Mouse (Mus musculus): Measurements from ENCODE around the gene Ptprm. TPM values are rescaled to one million over a fixed set of nuclear protein-coding genes. Genes with fewer than 3 reads are reported as not detected.

The Ptprm gene
- polyA plus RNA-seq, 1 experiment from 2014 or later: 1.0 TPM

GRCm38 (mm10) chr17:66891916-66892315 is 462.3 kb downstream of the Ptprm start:
- H3K36me3 ChIP-seq: no peaks in the 10 kb centered on the region
- H3K4me2 ChIP-seq: no peak overlapping the region
- H3K9me3 ChIP-seq (replicated peaks): no peaks in the 10 kb centered on the region
- DNase-seq (no peak), ATAC-seq (ENCODE audit: low read depth) (no peak)
- no peaks in the 10 kb centered on the region for H3K4me1 ChIP-seq (replicated peaks)
- no peaks in the 10 kb centered on the region for H3K27me3 ChIP-seq
- no peak overlapping the region for H3K4me3 ChIP-seq (replicated peaks)
- WGBS (ENCODE audit: insufficient replicate concordance): 78% methylated on average over 6 of the region's 6 CpGs
- no peak overlapping the region for H3K27ac ChIP-seq
- H3K9ac ChIP-seq: no peak overlapping the region

DNA sequence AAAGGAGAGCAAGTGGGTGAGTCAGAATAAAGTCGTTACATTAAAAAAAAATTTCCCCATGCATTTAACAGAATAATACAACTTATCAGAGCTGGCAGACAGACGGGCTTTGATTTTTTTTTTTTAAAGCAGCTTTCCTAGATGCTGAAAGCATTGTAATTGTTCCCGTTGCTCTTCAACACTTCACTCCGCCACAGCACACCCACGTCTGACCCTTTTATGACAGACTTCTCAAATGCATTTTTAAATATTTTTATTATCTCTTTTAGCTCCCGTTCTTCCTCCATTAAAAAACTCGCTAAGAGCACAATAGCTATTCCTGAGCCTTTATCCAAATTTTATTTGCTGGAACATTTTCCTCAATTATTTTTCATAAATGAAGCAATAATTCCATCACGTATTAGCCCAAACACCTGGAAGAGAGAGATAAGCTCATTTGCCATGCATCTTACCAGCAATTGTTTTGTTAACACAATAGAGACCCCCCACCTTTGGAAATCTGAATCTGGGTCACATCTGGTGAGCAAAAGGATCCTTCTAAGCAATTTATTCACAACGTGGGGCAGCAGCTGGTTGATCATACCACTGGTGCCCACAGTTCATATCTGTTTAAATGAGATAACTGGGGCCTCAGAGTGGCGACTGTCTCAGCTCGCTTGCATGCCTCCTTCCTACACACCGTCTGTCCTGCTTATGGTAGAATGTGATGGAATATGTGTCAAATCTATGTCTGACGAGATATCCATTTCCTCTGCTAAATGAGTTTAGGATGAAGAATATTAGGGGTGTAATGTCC is 463.0 kb downstream of the Ptprm start:
- no peaks in the 10 kb centered on the region for H3K9me3 ChIP-seq (replicated peaks)
- H3K4me3 ChIP-seq (replicated peaks): no peak overlapping the region
- H3K4me2 ChIP-seq: no peak overlapping the region
- H3K4me1 ChIP-seq (replicated peaks): no peaks in the 10 kb centered on the region
- no peak overlapping the region for H3K27ac ChIP-seq
- no peak for DNase-seq
- H3K36me3 ChIP-seq: no peaks in the 10 kb centered on the region
- no peak for ATAC-seq (ENCODE audit: low read depth)
- WGBS (ENCODE audit: insufficient replicate concordance): 59% methylated on average over 13 of the region's 13 CpGs
- H3K9ac ChIP-seq: no peak overlapping the region
- H3K27me3 ChIP-seq: no peaks in the 10 kb centered on the region

- no peak for ATAC-seq (ENCODE audit: low read depth)
- Histone ChIP-seq H3K4me2 (no peak overlapping the region), H3K27ac (no peak overlapping the region), H3K4me1 (replicated peaks) (no peaks in the 10 kb centered on the region), H3K36me3 (no peaks in the 10 kb centered on the region), H3K4me3 (replicated peaks) (no peak overlapping the region), H3K27me3 (no peaks in the 10 kb centered on the region), H3K9ac (no peak overlapping the region), H3K9me3 (replicated peaks) (no peaks in the 10 kb centered on the region)
- DNase-seq: no peak
- 49% methylated on average over 2 of the region's 2 CpGs for WGBS (ENCODE audit: insufficient replicate concordance)
These were observed 472.0 kb downstream of the Ptprm start for GRCm38 (mm10) chr17:66882304-66882703.

DNA sequence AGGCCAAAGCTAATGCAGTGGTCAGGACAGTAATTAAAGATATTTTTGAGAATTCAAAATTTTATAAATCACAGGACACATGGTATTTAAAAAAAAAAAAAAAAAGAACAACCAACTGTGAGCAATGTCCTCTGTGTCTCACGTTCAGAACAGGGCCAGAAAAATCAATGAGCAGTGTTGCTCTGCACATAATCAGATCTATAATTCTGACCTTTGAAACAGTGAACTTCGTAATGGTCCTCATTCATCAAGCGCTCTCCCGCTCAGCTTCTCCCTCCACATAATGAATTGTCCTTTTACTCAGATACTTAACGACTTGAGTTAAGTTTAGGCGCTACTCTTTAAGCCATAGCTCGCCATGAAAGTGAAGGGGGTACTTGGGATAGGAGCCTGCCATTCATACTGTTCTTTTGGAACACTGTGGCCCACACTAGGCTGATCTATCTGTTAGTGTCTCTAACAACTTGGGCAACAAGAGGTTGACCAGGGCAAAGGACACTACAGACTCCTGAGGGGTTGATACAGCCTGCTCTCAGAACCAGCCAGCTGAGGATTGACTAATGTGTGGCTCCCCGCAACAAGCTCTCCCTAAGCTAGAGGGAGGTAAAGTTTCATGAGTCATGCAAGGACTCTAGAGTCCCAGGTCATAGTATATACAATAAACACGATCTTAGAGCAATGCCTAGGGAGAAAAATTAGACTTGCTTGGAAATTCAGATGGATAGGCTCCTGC is 473.1 kb downstream of the Ptprm start:
- ATAC-seq (ENCODE audit: low read depth) (peak; percentile 82), DNase-seq (no peak)
- peak overlapping the region; percentile 8; the same call in 1 of the 2 replicates for H3K27ac ChIP-seq
- no peaks in the 10 kb centered on the region for H3K27me3 ChIP-seq
- no peak overlapping the region for H3K4me2 ChIP-seq
- H3K36me3 ChIP-seq: no peaks in the 10 kb centered on the region
- WGBS (ENCODE audit: insufficient replicate concordance): 56% methylated on average over 9 of the region's 9 CpGs
- no peak overlapping the region for H3K4me3 ChIP-seq (replicated peaks)
- H3K9me3 ChIP-seq (replicated peaks): no peaks in the 10 kb centered on the region
- no peak overlapping the region for H3K9ac ChIP-seq
- H3K4me1 ChIP-seq (replicated peaks): no peaks in the 10 kb centered on the region

- no peak overlapping the region for H3K9ac ChIP-seq
These were observed 475.1 kb downstream of the Ptprm start for GRCm38 (mm10) chr17:66879151-66879550.

GRCm38 (mm10) chr17:66877582-66877981 is 476.7 kb downstream of the Ptprm start:
- Histone ChIP-seq H3K27ac (no peak overlapping the region), H3K4me1 (replicated peaks) (no peaks in the 10 kb centered on the region), H3K36me3 (no peaks in the 10 kb centered on the region), H3K9ac (no peak overlapping the region), H3K9me3 (replicated peaks) (no peaks in the 10 kb centered on the region), H3K4me3 (replicated peaks) (no peak overlapping the region), H3K4me2 (no peak overlapping the region), H3K27me3 (no peaks in the 10 kb centered on the region)
- no peak for ATAC-seq (ENCODE audit: low read depth)
- DNase-seq: no peak
- 54% methylated on average over 6 of the region's 6 CpGs for WGBS (ENCODE audit: insufficient replicate concordance)

More at GRCm38 (mm10) chr17:66879151-66879550, 475.1 kb downstream of the Ptprm start:
- DNase-seq (no peak), ATAC-seq (ENCODE audit: low read depth) (no peak)
- Histone ChIP-seq H3K4me1 (replicated peaks) (no peaks in the 10 kb centered on the region), H3K9me3 (replicated peaks) (no peaks in the 10 kb centered on the region), H3K4me3 (replicated peaks) (no peak overlapping the region), H3K27ac (no peak overlapping the region), H3K4me2 (no peak overlapping the region), H3K27me3 (no peaks in the 10 kb centered on the region), H3K36me3 (no peaks in the 10 kb centered on the region)
- whole genome bisulfite sequencing (ENCODE audit: insufficient replicate concordance): 45% methylated on average over 2 of the region's 2 CpGs

DNA sequence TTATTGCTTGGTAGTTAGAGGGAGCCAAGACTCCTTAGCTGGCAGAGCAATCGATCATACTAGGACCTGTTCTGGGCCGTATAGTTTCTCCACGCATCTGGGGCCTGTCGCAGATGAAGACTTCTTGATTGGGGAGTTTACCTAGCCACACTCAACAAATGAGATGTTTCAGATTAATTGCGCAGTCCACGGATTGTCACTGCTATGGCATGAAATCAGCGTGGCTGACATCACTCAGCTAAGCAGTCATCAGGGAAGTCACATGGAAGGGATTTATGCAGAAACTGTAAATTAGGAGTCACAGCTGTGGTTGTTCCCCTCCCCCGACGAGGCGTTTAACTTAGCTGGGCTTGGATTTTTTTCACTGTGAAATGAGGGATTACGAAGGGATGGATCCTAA is 479.4 kb downstream of the Ptprm start:
- DNase-seq (no peak), ATAC-seq (ENCODE audit: low read depth) (no peak)
- Histone ChIP-seq H3K9ac (no peak overlapping the region), H3K36me3 (no peaks in the 10 kb centered on the region), H3K4me1 (replicated peaks) (no peaks in the 10 kb centered on the region), H3K4me2 (no peak overlapping the region), H3K4me3 (replicated peaks) (no peak overlapping the region), H3K27me3 (no peaks in the 10 kb centered on the region), H3K9me3 (replicated peaks) (no peaks in the 10 kb centered on the region), H3K27ac (no peak overlapping the region)
- 78% methylated on average over 11 of the region's 11 CpGs for WGBS (ENCODE audit: insufficient replicate concordance)

DNA sequence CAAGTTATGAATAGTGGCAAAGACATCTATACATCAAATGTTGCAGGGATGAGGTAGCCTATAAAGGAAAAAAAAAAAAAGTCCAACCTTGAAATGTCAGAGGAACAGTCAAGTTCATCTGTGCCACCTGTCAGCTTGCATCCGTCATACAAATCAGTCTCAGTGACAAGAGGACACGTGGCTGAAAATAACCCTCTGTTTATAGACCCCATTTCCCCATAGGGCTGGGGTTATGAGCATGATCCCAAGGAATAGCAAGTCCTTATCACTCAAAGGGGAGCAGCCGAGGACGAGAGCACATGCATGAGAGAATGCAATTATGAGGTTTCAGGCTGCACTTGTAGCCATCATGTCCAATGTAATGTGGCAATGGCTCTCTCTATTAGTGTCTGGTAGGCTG is 482.9 kb downstream of the Ptprm start:
- Histone ChIP-seq H3K9ac (no peak overlapping the region), H3K27me3 (no peaks in the 10 kb centered on the region), H3K9me3 (replicated peaks) (no peaks in the 10 kb centered on the region), H3K4me2 (no peak overlapping the region), H3K27ac (no peak overlapping the region), H3K4me3 (replicated peaks) (no peak overlapping the region), H3K4me1 (replicated peaks) (no peaks in the 10 kb centered on the region), H3K36me3 (no peaks in the 10 kb centered on the region)
- no peak for DNase-seq
- ATAC-seq (ENCODE audit: low read depth): no peak
- WGBS (ENCODE audit: insufficient replicate concordance): 55% methylated on average over 4 of the region's 4 CpGs

DNA sequence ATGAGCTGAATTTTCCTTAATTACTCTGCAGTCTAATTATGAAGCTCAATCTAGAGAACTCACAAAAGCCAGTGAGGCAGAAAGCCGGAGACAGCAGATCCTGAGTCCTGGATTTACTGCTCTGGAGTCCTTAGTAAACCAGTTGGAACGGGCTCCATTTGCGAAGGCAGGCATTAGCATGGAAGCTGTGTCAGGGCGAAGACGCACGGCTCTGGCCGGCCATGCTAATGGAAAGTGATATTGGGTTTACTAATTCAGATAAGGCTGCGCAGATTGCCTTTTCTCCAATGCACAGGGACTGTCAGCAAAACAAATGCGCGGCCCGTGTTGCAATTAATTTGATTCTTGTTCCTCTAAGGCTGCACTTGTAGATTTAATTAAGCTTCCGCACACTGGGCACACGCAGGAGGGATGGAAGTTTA is 484.7 kb downstream of the Ptprm start:
- WGBS (ENCODE audit: insufficient replicate concordance): 79% methylated on average over 13 of the region's 13 CpGs

DNA sequence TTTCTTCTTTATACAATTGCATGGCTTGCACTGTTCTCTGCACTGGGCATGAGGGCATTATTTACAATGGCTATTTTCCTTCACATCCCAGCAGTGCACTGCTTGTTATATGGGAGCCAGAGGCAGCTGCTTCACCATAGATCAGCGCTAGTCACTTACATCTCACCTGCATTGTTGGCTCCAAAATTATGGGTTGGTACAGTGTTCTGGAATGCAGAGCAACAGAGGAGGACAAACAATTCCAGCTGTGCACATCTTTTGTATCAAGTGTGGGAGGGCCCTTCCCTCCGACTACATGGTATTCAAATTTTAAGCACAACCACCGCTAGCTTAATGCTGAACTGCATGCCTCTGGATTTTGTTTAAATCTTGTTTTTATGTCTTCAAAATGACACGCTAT is 489.8 kb downstream of the Ptprm start:
- WGBS (ENCODE audit: insufficient replicate concordance): 73% methylated on average over 4 of the region's 4 CpGs
- DNase-seq: no peak
- H3K27me3 ChIP-seq: no peaks in the 10 kb centered on the region
- H3K4me2 ChIP-seq: no peak overlapping the region
- ATAC-seq (ENCODE audit: low read depth): no peak
- no peak overlapping the region for H3K27ac ChIP-seq
- no peaks in the 10 kb centered on the region for H3K4me1 ChIP-seq (replicated peaks)
- no peaks in the 10 kb centered on the region for H3K9me3 ChIP-seq (replicated peaks)
- no peak overlapping the region for H3K9ac ChIP-seq
- no peaks in the 10 kb centered on the region for H3K36me3 ChIP-seq
- H3K4me3 ChIP-seq (replicated peaks): no peak overlapping the region

More for the DNA sequence above, 484.7 kb downstream of the Ptprm start:
- Histone ChIP-seq H3K27ac (no peak overlapping the region), H3K4me1 (replicated peaks) (no peaks in the 10 kb centered on the region), H3K4me3 (replicated peaks) (no peak overlapping the region), H3K36me3 (no peaks in the 10 kb centered on the region), H3K27me3 (no peaks in the 10 kb centered on the region), H3K9me3 (replicated peaks) (no peaks in the 10 kb centered on the region), H3K9ac (no peak overlapping the region), H3K4me2 (no peak overlapping the region)
- no peak for ATAC-seq (ENCODE audit: low read depth)
- no peak for DNase-seq

GRCm38 (mm10) chr17:66861557-66861956 is 492.7 kb downstream of the Ptprm start:
- 62% methylated on average over 2 of the region's 2 CpGs for WGBS (ENCODE audit: insufficient replicate concordance)
- Histone ChIP-seq H3K4me1 (replicated peaks) (no peaks in the 10 kb centered on the region), H3K27ac (no peak overlapping the region), H3K27me3 (no peaks in the 10 kb centered on the region), H3K4me3 (replicated peaks) (no peak overlapping the region), H3K36me3 (no peaks in the 10 kb centered on the region), H3K9me3 (replicated peaks) (no peaks in the 10 kb centered on the region), H3K4me2 (no peak overlapping the region), H3K9ac (no peak overlapping the region)
- ATAC-seq (ENCODE audit: low read depth) (no peak), DNase-seq (no peak)

DNA sequence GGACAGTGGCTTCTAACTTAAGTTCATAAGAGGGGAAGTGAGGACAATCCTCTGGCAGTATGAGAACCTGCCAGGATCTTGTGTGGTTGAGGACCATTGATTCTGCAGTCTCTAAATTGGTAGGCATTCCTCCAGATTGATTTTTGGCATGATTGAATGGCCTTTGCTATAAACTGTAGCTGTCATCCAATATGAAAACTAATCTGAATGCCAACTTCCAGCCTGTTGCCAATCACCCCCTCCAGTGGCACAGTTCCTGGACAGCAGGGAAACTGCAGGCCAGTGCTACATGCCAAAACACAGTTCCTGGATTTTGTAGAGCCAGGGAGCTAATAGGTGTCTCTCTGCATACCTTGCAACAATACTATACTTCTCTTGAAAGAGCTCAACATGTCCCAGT is 495.5 kb downstream of the Ptprm start:
- H3K9me3 ChIP-seq (replicated peaks): no peaks in the 10 kb centered on the region
- no peak overlapping the region for H3K4me3 ChIP-seq (replicated peaks)
- H3K9ac ChIP-seq: no peak overlapping the region
- ATAC-seq (ENCODE audit: low read depth) (no peak), DNase-seq (no peak)
- H3K4me2 ChIP-seq: no peak overlapping the region
- H3K27me3 ChIP-seq: no peaks in the 10 kb centered on the region
- H3K36me3 ChIP-seq: no peaks in the 10 kb centered on the region
- no peaks in the 10 kb centered on the region for H3K4me1 ChIP-seq (replicated peaks)
- H3K27ac ChIP-seq: no peak overlapping the region
